Mouse (Mus musculus) stomach, embryonic 14.5 days (tissue): ENCODE data around the gene Phospho2. TPM values are rescaled to one million over a fixed set of nuclear protein-coding genes. Genes with fewer than 3 reads are reported as not detected.

Source experiments
- ATAC-seq: fragments of 200-750 bp; cut with Nextera tagmentation; 2 replicates; pipeline ENCODE4 v1.8.0; 2017; ENCODE audit warnings: low read depth, moderate TSS enrichment; ENCODE audit not compliant: insufficient number of reproducible peaks, insufficient read depth, low FRiP score
- H3K27ac ChIP-seq: fragments of 300-500 bp; sonication (generic); 2 replicates; pipeline ENCODE4 v1.5.1; 2014; ENCODE audit warnings: mild to moderate bottlenecking, low read length, moderate library complexity, mixed read lengths
- H3K27me3 ChIP-seq: fragments of 300-500 bp; sonication (generic); 2 replicates; pipeline ENCODE4 v1.6.1; 2014; ENCODE audit warnings: low read length, control low read depth, mixed read lengths; ENCODE audit not compliant: control insufficient read depth, insufficient read depth
- H3K36me3 ChIP-seq: fragments of 300-500 bp; sonication (generic); 2 replicates; pipeline ENCODE4 v1.6.1; 2014; ENCODE audit warnings: mild to moderate bottlenecking, control low read depth, low read length, moderate library complexity, mixed read lengths; ENCODE audit not compliant: control insufficient read depth, insufficient read depth
- H3K4me1 ChIP-seq: fragments of 300-500 bp; sonication (generic); 2 replicates; pipeline ENCODE4 v1.6.1; 2014; ENCODE audit warnings: low read length, control low read depth, mixed read lengths; ENCODE audit not compliant: control insufficient read depth, insufficient read depth
- H3K4me2 ChIP-seq: fragments of 300-500 bp; sonication (generic); replicated peaks from 2 replicates; pipeline ENCODE4 v1.6.1; 2014; ENCODE audit warnings: low read depth, low read length, control low read depth
- H3K4me3 ChIP-seq: fragments of 300-500 bp; sonication (generic); 2 replicates; pipeline ENCODE4 v1.5.1; 2014; ENCODE audit warnings: low read depth, low read length, control low read depth
- H3K9ac ChIP-seq: fragments of 300-500 bp; sonication (generic); replicated peaks from 2 replicates; pipeline ENCODE4 v1.6.1; 2014; ENCODE audit warnings: low read depth, mild to moderate bottlenecking, control low read depth, low read length, moderate library complexity, mixed read lengths
- H3K9me3 ChIP-seq: fragments of 300-500 bp; sonication (generic); 2 replicates; pipeline ENCODE4 v1.6.1; 2016; ENCODE audit warnings: low read depth, low read length, control low read depth; ENCODE audit not compliant: control insufficient read depth
- WGBS: fragments of 180-500 bp; shearing (Covaris S2); extraction: QIAGEN DNeasy Blood & Tissue Kit; methylation state at CpG from one replicate; pipeline ENCODE4 v1.1.7; 2014; 5-methylcytosine and 5-hydroxymethylcytosine counted together
- polyA plus RNA-seq: library from polyadenylated mRNA; unstranded; fragments of >200 nt; fragmentation: Nextera tagmentation; extraction: Ambion mirVana; gene quantifications from 2 replicates; pipeline ENCODE4 v1.2.1, GENCODE M21; 2014

Gene Phospho2
- polyA plus RNA-seq, 1 experiment from 2014 or later, result 21.8 TPM

- Histone ChIP-seq H3K4me2 (no peak overlapping the region), H3K27ac (no peak overlapping the region), H3K9ac (no peak overlapping the region), H3K27me3 (no peaks in the 10 kb centered on the region), H3K4me1 (peaks cover 4% of the 10 kb centered on the region; the same call in 1 of the 2 replicates), H3K4me3 (no peak overlapping the region), H3K36me3 (no peaks in the 10 kb centered on the region), H3K9me3 (no peaks in the 10 kb centered on the region)
- WGBS, result 77% methylated on average over 9 of the region's 9 CpGs
- no peak for ATAC-seq
Observed at GRCm38 (mm10) chr2:69818350-69819085, 29.1 kb downstream of the Phospho2 start.

- H3K36me3 ChIP-seq, result peaks cover 10% of the 10 kb centered on the region; the same call in 1 of the 2 replicates
- ATAC-seq, result no peak
- H3K4me1 ChIP-seq, result peaks cover 13% of the 10 kb centered on the region; the same call in 1 of the 2 replicates
- no peak overlapping the region for H3K9ac ChIP-seq
- H3K27me3 ChIP-seq, result no peaks in the 10 kb centered on the region
- H3K27ac ChIP-seq, result no peak overlapping the region
- no peak overlapping the region for H3K4me2 ChIP-seq
- no peaks in the 10 kb centered on the region for H3K9me3 ChIP-seq
- H3K4me3 ChIP-seq, result no peak overlapping the region
- 37% methylated on average over 1 of the region's 1 CpGs for WGBS
Observed at GRCm38 (mm10) chr2:69820201-69820600, 30.8 kb downstream of the Phospho2 start.

- Histone ChIP-seq H3K4me1 (peaks cover 13% of the 10 kb centered on the region; the same call in 1 of the 2 replicates), H3K27ac (peak within 1 kb of the TSS; percentile 96), H3K4me3 (peak within 1 kb of the TSS; percentile 60), H3K4me2 (peak within 1 kb of the TSS; percentile 57), H3K27me3 (no peaks in the 10 kb centered on the region), H3K36me3 (peaks cover 10% of the 10 kb centered on the region; the same call in 1 of the 2 replicates), H3K9ac (peak within 1 kb of the TSS; percentile 77), H3K9me3 (no peaks in the 10 kb centered on the region)
- ATAC-seq, result peak; percentile 21; the same call in 1 of the 2 replicates
- 3% methylated on average over 8 of the region's 8 CpGs for WGBS
Observed at GRCm38 (mm10) chr2:69821711-69822110, 32.3 kb downstream of the Phospho2 start, which contains the start of gene Klhl23. Gene Klhl23, plus strand, starts transcription at chr2:69821944.

- Histone ChIP-seq H3K4me2 (peak overlapping the region; percentile 57), H3K4me3 (peak overlapping the region; percentile 60), H3K4me1 (peaks cover 15% of the 10 kb centered on the region; the same call in 1 of the 2 replicates), H3K9ac (peak overlapping the region; percentile 77), H3K27ac (peak overlapping the region; percentile 96), H3K9me3 (no peaks in the 10 kb centered on the region), H3K36me3 (peaks cover 10% of the 10 kb centered on the region; the same call in 1 of the 2 replicates), H3K27me3 (no peaks in the 10 kb centered on the region)
- peak; percentile 64 for ATAC-seq
- WGBS, result under 1% methylated on average over 75 of the region's 80 CpGs
Observed at GRCm38 (mm10) chr2:69822361-69823128, 33.1 kb downstream of the Phospho2 start.

GRCm38 (mm10) chr2:69823129-69823677 lies 33.8 kb downstream of the Phospho2 start:
- Histone ChIP-seq H3K4me2 (peak overlapping the region; percentile 57), H3K36me3 (peaks cover 12% of the 10 kb centered on the region; the same call in 1 of the 2 replicates), H3K9ac (peak overlapping the region; percentile 77), H3K27ac (peak overlapping the region; percentile 96), H3K9me3 (no peaks in the 10 kb centered on the region), H3K27me3 (no peaks in the 10 kb centered on the region), H3K4me1 (peaks cover 15% of the 10 kb centered on the region; the same call in 1 of the 2 replicates), H3K4me3 (peak overlapping the region; percentile 60)
- WGBS, result 2% methylated on average over 34 of the region's 45 CpGs
- ATAC-seq, result peak; percentile 75

GRCm38 (mm10) chr2:69825898-69826297 lies 36.5 kb downstream of the Phospho2 start:
- no peak overlapping the region for H3K4me2 ChIP-seq
- H3K9me3 ChIP-seq, result no peaks in the 10 kb centered on the region
- no peak overlapping the region for H3K9ac ChIP-seq
- no peak overlapping the region for H3K4me3 ChIP-seq
- no peak for ATAC-seq
- 62% methylated on average over 10 of the region's 10 CpGs for WGBS
- H3K27me3 ChIP-seq, result no peaks in the 10 kb centered on the region
- H3K4me1 ChIP-seq, result peaks cover 15% of the 10 kb centered on the region; the same call in 1 of the 2 replicates
- no peak overlapping the region; the same call in 1 of the 2 replicates for H3K27ac ChIP-seq
- H3K36me3 ChIP-seq, result peaks cover 21% of the 10 kb centered on the region

- WGBS, result 35% methylated on average over 2 of the region's 2 CpGs
- Histone ChIP-seq H3K9ac (no peak overlapping the region), H3K36me3 (peaks cover 26% of the 10 kb centered on the region), H3K4me3 (no peak overlapping the region), H3K27ac (peak overlapping the region; percentile 44; the same call in 1 of the 2 replicates), H3K9me3 (no peaks in the 10 kb centered on the region), H3K4me2 (no peak overlapping the region), H3K4me1 (peaks cover 14% of the 10 kb centered on the region; the same call in 1 of the 2 replicates), H3K27me3 (no peaks in the 10 kb centered on the region)
- no peak for ATAC-seq
Observed at GRCm38 (mm10) chr2:69826380-69826779, 37.0 kb downstream of the Phospho2 start.

GRCm38 (mm10) chr2:69828031-69828430 lies 38.6 kb downstream of the Phospho2 start:
- Histone ChIP-seq H3K9me3 (no peaks in the 10 kb centered on the region), H3K9ac (no peak overlapping the region), H3K27me3 (no peaks in the 10 kb centered on the region), H3K27ac (no peak overlapping the region), H3K4me1 (peaks cover 11% of the 10 kb centered on the region; the same call in 1 of the 2 replicates), H3K4me2 (no peak overlapping the region), H3K36me3 (peaks cover 35% of the 10 kb centered on the region), H3K4me3 (no peak overlapping the region)
- ATAC-seq, result no peak
- 25% methylated on average over 7 of the region's 7 CpGs for WGBS
